Mouse (Mus musculus): ENCODE data around the gene Gosr1.

DNA sequence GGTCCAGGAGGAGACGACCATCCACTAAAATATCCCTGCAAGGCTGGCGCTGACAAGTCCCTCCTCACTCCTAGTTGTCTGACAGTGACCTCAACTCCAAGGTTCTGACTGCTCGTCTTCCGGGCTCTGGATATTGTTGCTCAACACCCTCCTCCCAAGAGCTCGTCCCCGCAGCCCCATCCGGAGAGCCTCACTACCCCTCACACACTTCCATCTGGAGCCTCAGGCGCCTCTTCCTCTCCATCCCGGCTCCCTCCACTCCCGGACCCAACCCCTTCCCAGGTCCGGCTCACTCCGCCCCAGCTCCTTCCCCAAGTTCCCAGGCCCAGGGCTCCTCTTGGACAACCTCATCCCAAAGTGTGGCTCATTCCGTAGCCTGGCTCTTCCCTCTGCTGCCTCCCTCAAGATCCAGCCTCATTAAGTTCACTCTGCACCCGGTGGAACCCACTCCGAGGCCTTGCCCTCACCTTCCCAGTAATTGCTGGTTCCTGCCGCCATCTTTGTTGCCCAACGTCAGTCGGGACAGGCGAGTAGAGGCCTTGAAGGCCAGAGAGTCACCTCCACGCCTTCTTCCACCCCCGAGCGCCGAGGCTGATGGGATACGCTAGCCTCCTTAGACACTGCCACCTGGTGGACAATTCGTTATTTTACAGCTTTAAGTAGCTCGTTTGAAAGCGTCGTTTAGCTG lies at the start of gene Gosr1:
- TF ChIP-seq POLR2A (IDR thresholded peaks at IDR 0.05; ENCODE audit: control insufficient read depth, low read depth, low read length) (peak; percentile 90), CTCF (IDR thresholded peaks at IDR 0.05; ENCODE audit: control insufficient read depth, insufficient read depth, insufficient replicate concordance, low read depth, low read length) (peak; percentile 93; the same call in 1 of the 2 replicates)
